Mouse (Mus musculus): ENCODE measurements at regions not wholly inside any gene's neighbourhood (a gene's known extent, or its start where the extent isn't known, plus 50 kb on each side); places are given as distances from the start of the nearest gene placed in this dataset.

DNA sequence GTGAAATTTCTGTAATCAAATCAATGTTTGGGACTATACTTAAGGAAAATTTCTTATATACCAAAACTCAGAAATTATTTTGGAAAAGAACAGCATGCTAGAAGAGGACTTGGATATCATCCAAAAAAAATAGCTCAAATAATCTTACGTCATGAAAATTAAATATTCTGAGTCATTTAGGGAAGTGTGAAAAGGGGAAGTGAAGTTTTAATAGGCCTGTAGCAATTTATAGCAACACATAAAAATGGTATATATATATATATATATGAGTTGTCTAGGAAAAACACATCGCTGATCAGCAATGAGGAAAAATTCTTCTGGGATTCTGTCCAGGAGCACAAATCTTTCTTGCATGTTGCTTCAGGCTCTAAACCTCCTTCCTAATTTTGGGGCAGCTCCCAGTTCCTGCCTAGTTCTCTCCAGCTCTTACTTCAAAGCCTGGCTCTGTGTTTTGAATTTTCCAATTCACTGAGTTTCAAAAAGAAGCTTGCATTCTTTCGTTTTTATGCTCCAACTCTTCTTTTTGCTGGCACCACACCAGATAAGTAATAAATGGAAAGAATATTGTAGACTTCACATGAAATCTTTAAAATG, 402.5 kb upstream of the Gemin8 start:
- Histone ChIP-seq H3K9ac (ENCODE audit: control insufficient read depth, low read depth, low read length, poor library complexity, severe bottlenecking) (no peak overlapping the region), H3K36me3 (ENCODE audit: control insufficient read depth in 1 of 2, insufficient read depth in 2 of 2, low read length in 2 of 2) (no peaks in the 10 kb centered on the region), H3K27ac (ENCODE audit: control insufficient read depth, low read depth, low read length) (no peak overlapping the region), H3K27me3 (ENCODE audit: control insufficient read depth in 1 of 2, insufficient read depth in 2 of 2, low read length in 2 of 2) (no peaks in the 10 kb centered on the region), H3K9me3 (replicated peaks; ENCODE audit: insufficient read depth, low read length) (no peaks in the 10 kb centered on the region), H3K4me1 (ENCODE audit: control insufficient read depth in 1 of 2, insufficient read depth in 2 of 2, low read length in 2 of 2) (no peaks in the 10 kb centered on the region), H3K4me3 (ENCODE audit: control insufficient read depth in 1 of 2, insufficient read depth in 1 of 2, low read depth in 2 of 2, low read length in 2 of 2) (no peak overlapping the region), H3K79me2 (ENCODE audit: control insufficient read depth, insufficient read depth, low read length, poor library complexity) (no peaks in the 10 kb centered on the region)
- TF ChIP-seq ZC3H11A (IDR thresholded peaks at IDR 0.05; ENCODE audit: low read depth, low read length) (no peak), SMC3 (IDR thresholded peaks at IDR 0.05; ENCODE audit: low read depth, low read length) (no peak), USF1 (IDR thresholded peaks at IDR 0.05; ENCODE audit: low read depth, low read length) (no peak), ZNF384 (IDR thresholded peaks at IDR 0.05; ENCODE audit: low read depth, low read length) (no peak), EP300 (IDR thresholded peaks at IDR 0.05; ENCODE audit: low read depth in 1 of 2, low read length in 2 of 2) (peak in 1 of 2 experiments; percentile 46; a peak in 1 of 4 replicates), MYB (IDR thresholded peaks at IDR 0.05; ENCODE audit: low read depth, low read length) (no peak), ZMIZ1 (IDR thresholded peaks at IDR 0.05; ENCODE audit: low read depth, low read length) (no peak), ETS1 (IDR thresholded peaks at IDR 0.05; ENCODE audit: low read depth, low read length) (peak; percentile 61), USF2 (IDR thresholded peaks at IDR 0.05; ENCODE audit: borderline replicate concordance in 1 of 2, insufficient read depth in 1 of 2, low read depth in 1 of 2, low read length in 2 of 2) (no peak), MAZ (IDR thresholded peaks at IDR 0.05; ENCODE audit: low read depth, low read length) (no peak)
- peak; percentile 29 for DNase-seq (ENCODE audit: low read depth, low spot score)
